Mouse (Mus musculus): ENCODE measurements at regions not wholly inside any gene's neighbourhood (a gene's known extent, or its start where the extent isn't known, plus 50 kb on each side); places are given as distances from the start of the nearest gene placed in this dataset.

- Histone ChIP-seq H3K9me3 (ENCODE audit: control insufficient read depth, low read length) (no peaks in the 10 kb centered on the region), H3K4me3 (ENCODE audit: low read depth, low read length) (no peak overlapping the region), H3K9ac (ENCODE audit: low read depth, low read length) (no peak overlapping the region), H3K36me3 (ENCODE audit: control insufficient read depth, insufficient read depth, low read length) (no peaks in the 10 kb centered on the region), H3K27ac (replicated peaks; ENCODE audit: low read depth, low read length) (no peak overlapping the region), H3K4me1 (ENCODE audit: control insufficient read depth, insufficient read depth, low read length) (no peaks in the 10 kb centered on the region), H3K27me3 (replicated peaks; ENCODE audit: control insufficient read depth, insufficient read depth, low read length) (peaks cover 7% of the 10 kb centered on the region; the same call in 1 of the 2 replicates), H3K4me2 (ENCODE audit: low read depth, low read length) (no peak overlapping the region)
- DNase-seq (ENCODE audit: low spot score) (no peak), ATAC-seq (ENCODE audit: low read depth) (no peak)
Observed at GRCm38 (mm10) chr13:71247241-71247640, 405.6 kb upstream of the Adamts16 start.

- WGBS: 71% methylated on average over 4 of the region's 4 CpGs
- H3K9me3 ChIP-seq (ENCODE audit: control insufficient read depth, low read length): no peaks in the 10 kb centered on the region
- no peak overlapping the region for H3K9ac ChIP-seq (ENCODE audit: low read depth, low read length)
- H3K4me1 ChIP-seq (ENCODE audit: control insufficient read depth, insufficient read depth, low read length): no peaks in the 10 kb centered on the region
- H3K4me2 ChIP-seq (ENCODE audit: low read depth, low read length): no peak overlapping the region
- no peaks in the 10 kb centered on the region for H3K36me3 ChIP-seq (ENCODE audit: control insufficient read depth, insufficient read depth, low read length)
- H3K27me3 ChIP-seq (replicated peaks; ENCODE audit: control insufficient read depth, insufficient read depth, low read length): peaks cover 7% of the 10 kb centered on the region; the same call in 1 of the 2 replicates
- DNase-seq (ENCODE audit: low spot score) (no peak), ATAC-seq (ENCODE audit: low read depth) (no peak)
- no peak overlapping the region for H3K27ac ChIP-seq (replicated peaks; ENCODE audit: low read depth, low read length)
- no peak overlapping the region for H3K4me3 ChIP-seq (ENCODE audit: low read depth, low read length)
Observed at GRCm38 (mm10) chr13:71245326-71245725, 403.7 kb upstream of the Adamts16 start.

GRCm38 (mm10) chr13:71239782-71240181 is 398.2 kb upstream of the Adamts16 start:
- DNase-seq (ENCODE audit: low spot score): peak; percentile 19
- H3K4me3 ChIP-seq (ENCODE audit: low read depth, low read length): no peak overlapping the region
- no peak for ATAC-seq (ENCODE audit: low read depth)
- no peak overlapping the region for H3K9ac ChIP-seq (ENCODE audit: low read depth, low read length)
- H3K36me3 ChIP-seq (ENCODE audit: control insufficient read depth, insufficient read depth, low read length): no peaks in the 10 kb centered on the region
- no peak overlapping the region for H3K27ac ChIP-seq (replicated peaks; ENCODE audit: low read depth, low read length)
- H3K9me3 ChIP-seq (ENCODE audit: control insufficient read depth, low read length): no peaks in the 10 kb centered on the region
- no peak overlapping the region for H3K4me2 ChIP-seq (ENCODE audit: low read depth, low read length)
- 74% methylated on average over 4 of the region's 4 CpGs for WGBS
- H3K4me1 ChIP-seq (ENCODE audit: control insufficient read depth, insufficient read depth, low read length): no peaks in the 10 kb centered on the region
- H3K27me3 ChIP-seq (replicated peaks; ENCODE audit: control insufficient read depth, insufficient read depth, low read length): no peaks in the 10 kb centered on the region

- Histone ChIP-seq H3K4me3 (ENCODE audit: low read depth, low read length) (no peak overlapping the region), H3K4me2 (ENCODE audit: low read depth, low read length) (no peak overlapping the region), H3K27me3 (replicated peaks; ENCODE audit: control insufficient read depth, insufficient read depth, low read length) (0 out of 2 replicates have a peak, but pooled peaks cover 4% of the 10 kb centered on the region), H3K36me3 (ENCODE audit: control insufficient read depth, insufficient read depth, low read length) (no peaks in the 10 kb centered on the region), H3K4me1 (ENCODE audit: control insufficient read depth, insufficient read depth, low read length) (no peaks in the 10 kb centered on the region), H3K9ac (ENCODE audit: low read depth, low read length) (no peak overlapping the region), H3K9me3 (ENCODE audit: control insufficient read depth, low read length) (no peaks in the 10 kb centered on the region), H3K27ac (replicated peaks; ENCODE audit: low read depth, low read length) (no peak overlapping the region)
- WGBS: 90% methylated on average over 4 of the region's 4 CpGs
- DNase-seq (ENCODE audit: low spot score): no peak
- no peak for ATAC-seq (ENCODE audit: low read depth)
Observed at GRCm38 (mm10) chr13:71235338-71235737, 393.7 kb upstream of the Adamts16 start.

- ATAC-seq (ENCODE audit: low read depth) (no peak), DNase-seq (ENCODE audit: low spot score) (no peak)
- Histone ChIP-seq H3K27me3 (replicated peaks; ENCODE audit: control insufficient read depth, insufficient read depth, low read length) (0 out of 2 replicates have a peak, but pooled peaks cover 4% of the 10 kb centered on the region), H3K9me3 (ENCODE audit: control insufficient read depth, low read length) (no peaks in the 10 kb centered on the region), H3K4me1 (ENCODE audit: control insufficient read depth, insufficient read depth, low read length) (no peaks in the 10 kb centered on the region), H3K36me3 (ENCODE audit: control insufficient read depth, insufficient read depth, low read length) (no peaks in the 10 kb centered on the region), H3K27ac (replicated peaks; ENCODE audit: low read depth, low read length) (no peak overlapping the region), H3K9ac (ENCODE audit: low read depth, low read length) (no peak overlapping the region), H3K4me2 (ENCODE audit: low read depth, low read length) (no peak overlapping the region), H3K4me3 (ENCODE audit: low read depth, low read length) (no peak overlapping the region)
- WGBS: 52% methylated on average over 5 of the region's 5 CpGs
Observed at GRCm38 (mm10) chr13:71231182-71231581, 389.6 kb upstream of the Adamts16 start.

- no peaks in the 10 kb centered on the region for H3K36me3 ChIP-seq (ENCODE audit: control insufficient read depth, insufficient read depth, low read length)
- ATAC-seq (ENCODE audit: low read depth): no peak
- H3K4me3 ChIP-seq (ENCODE audit: low read depth, low read length): no peak overlapping the region
- no peaks in the 10 kb centered on the region; the same call in 1 of the 2 replicates for H3K27me3 ChIP-seq (replicated peaks; ENCODE audit: control insufficient read depth, insufficient read depth, low read length)
- H3K4me1 ChIP-seq (ENCODE audit: control insufficient read depth, insufficient read depth, low read length): no peaks in the 10 kb centered on the region
- H3K4me2 ChIP-seq (ENCODE audit: low read depth, low read length): no peak overlapping the region
- H3K9ac ChIP-seq (ENCODE audit: low read depth, low read length): no peak overlapping the region
- no peak overlapping the region for H3K27ac ChIP-seq (replicated peaks; ENCODE audit: low read depth, low read length)
- DNase-seq (ENCODE audit: low spot score): peak; percentile 15
- 36% methylated on average over 5 of the region's 5 CpGs for WGBS
- H3K9me3 ChIP-seq (ENCODE audit: control insufficient read depth, low read length): no peaks in the 10 kb centered on the region
Observed at GRCm38 (mm10) chr13:71214776-71215175, 373.2 kb upstream of the Adamts16 start.

GRCm38 (mm10) chr13:71211363-71211762 is 369.8 kb upstream of the Adamts16 start:
- Histone ChIP-seq H3K4me2 (ENCODE audit: low read depth, low read length) (no peak overlapping the region), H3K27ac (replicated peaks; ENCODE audit: low read depth, low read length) (no peak overlapping the region), H3K27me3 (replicated peaks; ENCODE audit: control insufficient read depth, insufficient read depth, low read length) (no peaks in the 10 kb centered on the region; the same call in 1 of the 2 replicates), H3K9ac (ENCODE audit: low read depth, low read length) (no peak overlapping the region), H3K4me3 (ENCODE audit: low read depth, low read length) (no peak overlapping the region), H3K4me1 (ENCODE audit: control insufficient read depth, insufficient read depth, low read length) (no peaks in the 10 kb centered on the region), H3K9me3 (ENCODE audit: control insufficient read depth, low read length) (no peaks in the 10 kb centered on the region), H3K36me3 (ENCODE audit: control insufficient read depth, insufficient read depth, low read length) (no peaks in the 10 kb centered on the region)
- ATAC-seq (ENCODE audit: low read depth): no peak
- no peak for DNase-seq (ENCODE audit: low spot score)
- 60% methylated on average over 4 of the region's 4 CpGs for WGBS

GRCm38 (mm10) chr13:71210658-71211251 is 369.1 kb upstream of the Adamts16 start:
- H3K27ac ChIP-seq (replicated peaks; ENCODE audit: low read depth, low read length): no peak overlapping the region
- H3K36me3 ChIP-seq (ENCODE audit: control insufficient read depth, insufficient read depth, low read length): no peaks in the 10 kb centered on the region
- ATAC-seq (ENCODE audit: low read depth) (peak; percentile 90), DNase-seq (ENCODE audit: low spot score) (peak; percentile 69)
- H3K9me3 ChIP-seq (ENCODE audit: control insufficient read depth, low read length): no peaks in the 10 kb centered on the region
- no peaks in the 10 kb centered on the region; the same call in 1 of the 2 replicates for H3K27me3 ChIP-seq (replicated peaks; ENCODE audit: control insufficient read depth, insufficient read depth, low read length)
- no peaks in the 10 kb centered on the region for H3K4me1 ChIP-seq (ENCODE audit: control insufficient read depth, insufficient read depth, low read length)
- WGBS: 30% methylated on average over 7 of the region's 7 CpGs
- no peak overlapping the region for H3K4me3 ChIP-seq (ENCODE audit: low read depth, low read length)
- no peak overlapping the region for H3K9ac ChIP-seq (ENCODE audit: low read depth, low read length)
- H3K4me2 ChIP-seq (ENCODE audit: low read depth, low read length): no peak overlapping the region

GRCm38 (mm10) chr13:71205708-71206107 is 364.1 kb upstream of the Adamts16 start:
- no peaks in the 10 kb centered on the region for H3K9me3 ChIP-seq (ENCODE audit: control insufficient read depth, low read length)
- H3K27ac ChIP-seq (replicated peaks; ENCODE audit: low read depth, low read length): no peak overlapping the region
- no peaks in the 10 kb centered on the region; the same call in 1 of the 2 replicates for H3K27me3 ChIP-seq (replicated peaks; ENCODE audit: control insufficient read depth, insufficient read depth, low read length)
- no peak overlapping the region for H3K4me3 ChIP-seq (ENCODE audit: low read depth, low read length)
- no peak overlapping the region for H3K9ac ChIP-seq (ENCODE audit: low read depth, low read length)
- H3K4me1 ChIP-seq (ENCODE audit: control insufficient read depth, insufficient read depth, low read length): no peaks in the 10 kb centered on the region
- 21% methylated on average over 3 of the region's 3 CpGs for WGBS
- ATAC-seq (ENCODE audit: low read depth): 0 out of 2 replicates have a peak, but pooled peaks have one; percentile 9
- H3K36me3 ChIP-seq (ENCODE audit: control insufficient read depth, insufficient read depth, low read length): no peaks in the 10 kb centered on the region
- no peak overlapping the region for H3K4me2 ChIP-seq (ENCODE audit: low read depth, low read length)
- no peak for DNase-seq (ENCODE audit: low spot score)

Measured in embryonic facial prominence, embryonic 14.5 days (tissue).